Mouse (Mus musculus) lung, embryonic 15.5 days (tissue): Measurements from ENCODE around the gene Timm9. TPM values are rescaled to one million over a fixed set of nuclear protein-coding genes. Genes with fewer than 3 reads are reported as not detected.

Experiments used
- ATAC-seq: fragments of 200-750 bp; cut with Nextera tagmentation; 2 replicates; pipeline ENCODE4 v1.8.0; 2017; ENCODE audit warnings: moderate number of reproducible peaks, borderline replicate concordance; ENCODE audit not compliant: low FRiP score, low TSS enrichment; ENCODE audit errors: extremely low read depth
- H3K27ac ChIP-seq: fragments of 300-500 bp; sonication (generic); 2 replicates; pipeline ENCODE4 v1.5.1; 2015; ENCODE audit warnings: moderate library complexity, mild to moderate bottlenecking, inconsistent platforms
- H3K27me3 ChIP-seq: fragments of 300-500 bp; sonication (generic); 2 replicates; pipeline ENCODE4 v1.6.1; 2015; ENCODE audit warnings: inconsistent platforms
- H3K36me3 ChIP-seq: fragments of 300-500 bp; sonication (generic); 2 replicates; pipeline ENCODE4 v1.6.1; 2015; ENCODE audit warnings: inconsistent platforms
- H3K4me1 ChIP-seq: fragments of 300-500 bp; sonication (generic); 2 replicates; pipeline ENCODE4 v1.6.1; 2015; ENCODE audit warnings: inconsistent platforms
- H3K4me2 ChIP-seq: fragments of 300-500 bp; sonication (generic); 2 replicates; pipeline ENCODE4 v1.6.1; 2015; ENCODE audit warnings: inconsistent platforms, mild to moderate bottlenecking, moderate library complexity
- H3K4me3 ChIP-seq: fragments of 300-500 bp; sonication (generic); 2 replicates; pipeline ENCODE4 v1.5.1; 2015; ENCODE audit warnings: mild to moderate bottlenecking, inconsistent platforms
- H3K9ac ChIP-seq: fragments of 300-500 bp; sonication (generic); 2 replicates; pipeline ENCODE4 v1.6.1; 2015; ENCODE audit warnings: inconsistent platforms
- H3K9me3 ChIP-seq: fragments of 300-500 bp; sonication (generic); 2 replicates; pipeline ENCODE4 v1.6.1; 2016; ENCODE audit warnings: inconsistent platforms
- WGBS: fragments of 180-500 bp; shearing (Covaris S2); methylation state at CpG from one replicate; pipeline ENCODE4 v1.1.7; 2015; 5-methylcytosine and 5-hydroxymethylcytosine counted together
- polyA plus RNA-seq: library from polyadenylated mRNA; unstranded; fragments of >200 nt; fragmentation: Nextera tagmentation; extraction: Ambion mirVana; gene quantifications from 2 replicates; pipeline ENCODE4 v1.2.1, GENCODE M21; 2015

The Timm9 gene
- polyA plus RNA-seq, 1 experiment from 2014 or later, result 67.0 TPM

GRCm38 (mm10) chr12:71086331-71086730 is 50.2 kb downstream of the Timm9 start:
- 88% methylated on average over 8 of the region's 8 CpGs for WGBS
- no peaks in the 10 kb centered on the region for H3K4me1 ChIP-seq
- ATAC-seq, result no peak

More at GRCm38 (mm10) chr12:71086331-71086730, 50.2 kb downstream of the Timm9 start:
- H3K27me3 ChIP-seq, result no peaks in the 10 kb centered on the region
- H3K4me3 ChIP-seq, result no peak overlapping the region
- no peak overlapping the region for H3K27ac ChIP-seq
- H3K36me3 ChIP-seq, result peaks cover 8% of the 10 kb centered on the region
- no peak overlapping the region for H3K4me2 ChIP-seq
- no peaks in the 10 kb centered on the region for H3K9me3 ChIP-seq
- H3K9ac ChIP-seq, result no peak overlapping the region

Other genes starting within 250 kb of the Timm9 start
- 232 and 240 TPM in 2 replicates for gene Actr10, start 198.8 kb downstream of the Timm9 start, polyA plus RNA-seq
- 651 and 672 TPM in 2 replicates for gene Psma3, start 162.1 kb downstream of the Timm9 start, polyA plus RNA-seq
- 39.6 and 39.8 TPM in 2 replicates for gene Arid4a, start 120.7 kb downstream of the Timm9 start, polyA plus RNA-seq
- gene Tomm20l, start 25.3 kb downstream of the Timm9 start, polyA plus RNA-seq, result 0.40 and 0.65 TPM in 2 replicates
- 14.5 and 14.7 TPM in 2 replicates for gene 2700049A03Rik, start 164 bp upstream of the Timm9 start, polyA plus RNA-seq
- 9.6 and 10.2 TPM in 2 replicates for gene Dact1, start 173.2 kb upstream of the Timm9 start, polyA plus RNA-seq